Mouse (Mus musculus): Measurements from ENCODE around the gene Ankar. TPM values are rescaled to one million over a fixed set of nuclear protein-coding genes. Genes with fewer than 3 reads are reported as not detected.

The Ankar gene
- polyA plus RNA-seq, 1 experiment, result 20.6 TPM

DNA sequence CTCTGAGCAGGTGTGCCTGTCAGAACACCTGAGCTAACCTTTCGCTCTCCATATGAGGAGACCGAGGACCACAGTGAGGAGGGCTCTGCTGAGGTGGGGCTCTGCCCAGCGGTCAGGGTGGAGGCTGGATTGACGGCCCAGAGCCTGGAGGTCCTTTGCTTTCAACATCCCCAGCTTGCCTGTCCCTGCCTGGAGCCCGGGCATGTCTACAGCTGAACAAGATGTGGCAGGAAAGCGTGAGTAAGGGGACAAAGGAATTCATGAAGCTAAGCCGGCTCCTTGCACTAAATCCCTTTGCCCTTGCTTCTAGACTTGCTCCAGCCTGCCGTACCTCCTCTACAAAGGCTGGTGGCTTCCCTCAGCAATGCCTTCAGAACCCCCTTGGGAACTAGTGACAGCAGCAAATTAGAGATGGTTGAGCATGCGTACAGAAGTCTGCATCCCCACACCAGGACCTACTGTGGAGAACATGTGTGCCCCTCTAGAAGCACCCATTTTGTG is 32.9 kb upstream of the Ankar start:
- Histone ChIP-seq H3K27ac (ENCODE audit: control insufficient read depth, insufficient read depth, low read depth, low read length) (no peak overlapping the region), H3K4me1 (ENCODE audit: control insufficient read depth, insufficient read depth, low read length) (no peaks in the 10 kb centered on the region)

DNA sequence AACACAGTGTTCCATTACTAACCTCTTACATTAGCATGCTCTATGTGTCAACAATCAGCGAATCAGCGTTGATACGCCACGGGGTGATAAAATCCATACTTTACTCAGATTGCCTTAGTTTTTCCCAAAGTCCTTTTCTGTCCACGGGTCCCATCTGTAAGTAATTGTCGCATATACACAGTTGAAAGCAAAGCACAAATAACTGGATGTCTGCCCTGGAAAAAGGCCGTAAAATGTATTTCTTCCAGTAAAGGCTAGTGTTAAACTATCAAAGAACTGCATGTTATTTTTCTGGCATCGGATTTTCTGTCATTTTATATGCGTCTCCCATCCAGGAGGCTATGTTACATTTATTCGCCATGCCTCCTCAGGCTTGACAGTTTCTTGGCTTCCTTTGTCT is 29.7 kb upstream of the Ankar start:
- Histone ChIP-seq H3K4me1 (ENCODE audit: control insufficient read depth, insufficient read depth, low read length) (no peaks in the 10 kb centered on the region), H3K27me3 (ENCODE audit: control insufficient read depth, insufficient read depth, low read length) (no peaks in the 10 kb centered on the region), H3K4me3 (ENCODE audit: control insufficient read depth, low read depth, low read length) (no peak overlapping the region), H3K27ac (ENCODE audit: control insufficient read depth, insufficient read depth, low read depth, low read length) (no peak overlapping the region), H3K36me3 (ENCODE audit: control insufficient read depth, insufficient read depth, low read length) (no peaks in the 10 kb centered on the region)
- TF ChIP-seq CTCF (IDR thresholded peaks at IDR 0.05; ENCODE audit: control insufficient read depth, insufficient read depth, insufficient replicate concordance, low read depth, low read length) (no peak), POLR2A (IDR thresholded peaks at IDR 0.05; ENCODE audit: control insufficient read depth, low read depth, low read length) (no peak)

More for the DNA sequence above, 32.9 kb upstream of the Ankar start:
- TF ChIP-seq CTCF (IDR thresholded peaks at IDR 0.05; ENCODE audit: control insufficient read depth, insufficient read depth, insufficient replicate concordance, low read depth, low read length), result no peak
- no peak for TF ChIP-seq POLR2A (IDR thresholded peaks at IDR 0.05; ENCODE audit: control insufficient read depth, low read depth, low read length)
- H3K27me3 ChIP-seq (ENCODE audit: control insufficient read depth, insufficient read depth, low read length), result no peaks in the 10 kb centered on the region
- no peaks in the 10 kb centered on the region for H3K36me3 ChIP-seq (ENCODE audit: control insufficient read depth, insufficient read depth, low read length)
- H3K4me3 ChIP-seq (ENCODE audit: control insufficient read depth, low read depth, low read length), result no peak overlapping the region

DNA sequence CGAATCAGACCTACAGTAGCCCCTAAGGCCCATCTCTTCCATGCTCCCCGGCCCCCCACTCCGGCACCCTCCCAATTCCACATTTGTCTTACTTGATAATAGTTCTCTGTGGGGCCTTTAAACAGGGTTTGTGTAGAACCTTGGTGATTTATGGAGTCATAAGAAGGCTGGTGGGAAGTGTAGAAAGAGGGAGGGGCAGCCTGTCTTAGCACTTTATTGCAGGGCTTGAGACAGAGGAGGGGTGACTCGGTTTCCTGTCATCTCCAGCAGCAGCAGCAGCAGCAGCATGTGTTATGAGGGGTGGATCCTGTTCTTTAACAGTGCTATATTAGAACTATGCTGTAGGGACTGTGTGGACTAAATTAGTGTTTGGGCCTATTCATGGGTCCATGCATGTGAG is 28.4 kb upstream of the Ankar start:
- H3K4me1 ChIP-seq (ENCODE audit: control insufficient read depth, insufficient read depth, low read length), result no peaks in the 10 kb centered on the region
- H3K36me3 ChIP-seq (ENCODE audit: control insufficient read depth, insufficient read depth, low read length), result no peaks in the 10 kb centered on the region
- H3K4me3 ChIP-seq (ENCODE audit: control insufficient read depth, low read depth, low read length), result no peak overlapping the region
- H3K27ac ChIP-seq (ENCODE audit: control insufficient read depth, insufficient read depth, low read depth, low read length), result no peak overlapping the region
- H3K27me3 ChIP-seq (ENCODE audit: control insufficient read depth, insufficient read depth, low read length), result no peaks in the 10 kb centered on the region
- TF ChIP-seq POLR2A (IDR thresholded peaks at IDR 0.05; ENCODE audit: control insufficient read depth, low read depth, low read length), result no peak
- TF ChIP-seq CTCF (IDR thresholded peaks at IDR 0.05; ENCODE audit: control insufficient read depth, insufficient read depth, insufficient replicate concordance, low read depth, low read length), result no peak

DNA sequence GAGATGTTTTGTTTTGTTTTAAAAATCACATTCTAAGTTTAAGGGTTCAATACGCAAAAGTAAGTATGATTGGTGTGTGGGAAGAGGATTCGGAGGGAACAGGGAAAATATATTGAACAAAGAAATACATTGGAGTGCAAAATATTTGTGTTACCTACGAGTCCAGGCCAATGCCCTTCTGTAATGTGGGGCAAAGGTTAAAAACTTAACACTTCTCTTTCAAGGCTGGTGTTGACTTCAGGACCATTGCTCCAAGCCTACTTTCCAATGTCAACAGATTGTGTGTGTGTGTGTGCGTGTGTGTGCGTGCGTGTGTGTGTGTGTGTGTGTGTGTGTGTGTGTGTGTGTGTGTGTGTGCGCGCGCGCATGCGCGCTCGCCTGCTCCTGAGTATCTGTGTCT is 25.6 kb upstream of the Ankar start:
- TF ChIP-seq CTCF (IDR thresholded peaks at IDR 0.05; ENCODE audit: control insufficient read depth, insufficient read depth, insufficient replicate concordance, low read depth, low read length) (no peak), POLR2A (IDR thresholded peaks at IDR 0.05; ENCODE audit: control insufficient read depth, low read depth, low read length) (no peak)
- H3K27me3 ChIP-seq (ENCODE audit: control insufficient read depth, insufficient read depth, low read length), result no peaks in the 10 kb centered on the region
- H3K4me1 ChIP-seq (ENCODE audit: control insufficient read depth, insufficient read depth, low read length), result no peaks in the 10 kb centered on the region
- H3K36me3 ChIP-seq (ENCODE audit: control insufficient read depth, insufficient read depth, low read length), result no peaks in the 10 kb centered on the region
- H3K27ac ChIP-seq (ENCODE audit: control insufficient read depth, insufficient read depth, low read depth, low read length), result no peak overlapping the region
- H3K4me3 ChIP-seq (ENCODE audit: control insufficient read depth, low read depth, low read length), result no peak overlapping the region

DNA sequence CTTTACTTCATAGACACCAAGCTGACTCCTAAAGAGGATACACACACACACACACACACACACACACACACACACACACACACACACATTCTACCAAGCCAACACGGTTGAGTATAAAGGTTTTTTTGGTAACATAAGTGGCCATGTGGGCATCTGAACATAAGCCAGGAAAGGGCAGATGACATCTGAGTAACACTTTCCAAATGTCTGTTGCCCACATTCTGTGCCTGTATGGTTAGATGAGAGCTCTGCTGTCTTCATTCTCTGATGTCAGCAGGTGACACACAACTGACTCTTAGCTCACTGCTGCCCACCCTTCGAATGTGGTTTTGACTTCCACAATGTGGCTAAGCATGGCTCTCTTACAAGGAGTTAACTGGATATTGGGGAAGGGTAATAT is 24.0 kb upstream of the Ankar start:
- TF ChIP-seq CTCF (IDR thresholded peaks at IDR 0.05; ENCODE audit: control insufficient read depth, insufficient read depth, insufficient replicate concordance, low read depth, low read length) (no peak), POLR2A (IDR thresholded peaks at IDR 0.05; ENCODE audit: control insufficient read depth, low read depth, low read length) (no peak)
- Histone ChIP-seq H3K4me1 (ENCODE audit: control insufficient read depth, insufficient read depth, low read length) (no peaks in the 10 kb centered on the region), H3K36me3 (ENCODE audit: control insufficient read depth, insufficient read depth, low read length) (no peaks in the 10 kb centered on the region; the same call in 1 of the 2 replicates), H3K27me3 (ENCODE audit: control insufficient read depth, insufficient read depth, low read length) (no peaks in the 10 kb centered on the region), H3K4me3 (ENCODE audit: control insufficient read depth, low read depth, low read length) (no peak overlapping the region), H3K27ac (ENCODE audit: control insufficient read depth, insufficient read depth, low read depth, low read length) (no peak overlapping the region)

DNA sequence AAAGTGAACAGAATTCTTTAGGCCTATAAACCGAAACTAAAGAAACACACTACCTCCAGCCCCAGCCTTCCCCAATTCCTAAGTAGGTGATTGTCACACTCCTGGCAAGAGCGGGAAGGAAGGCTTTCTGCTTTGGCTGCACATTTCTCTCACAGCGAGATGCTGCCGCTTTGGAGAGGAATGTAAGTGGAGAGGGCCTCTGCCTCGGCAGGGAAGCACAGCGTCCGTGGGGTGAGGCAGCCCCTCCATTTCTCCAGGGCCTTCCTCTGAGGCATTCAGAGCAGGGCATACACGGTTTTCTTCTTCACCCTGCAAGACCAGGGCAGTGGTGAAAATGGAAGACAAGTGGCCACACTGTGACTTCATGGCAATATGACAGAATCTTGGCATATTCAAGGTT is 22.3 kb upstream of the Ankar start:
- Histone ChIP-seq H3K36me3 (ENCODE audit: control insufficient read depth, insufficient read depth, low read length) (no peaks in the 10 kb centered on the region; the same call in 1 of the 2 replicates), H3K27me3 (ENCODE audit: control insufficient read depth, insufficient read depth, low read length) (no peaks in the 10 kb centered on the region), H3K4me1 (ENCODE audit: control insufficient read depth, insufficient read depth, low read length) (no peaks in the 10 kb centered on the region), H3K4me3 (ENCODE audit: control insufficient read depth, low read depth, low read length) (no peak overlapping the region), H3K27ac (ENCODE audit: control insufficient read depth, insufficient read depth, low read depth, low read length) (no peak overlapping the region)
- TF ChIP-seq CTCF (IDR thresholded peaks at IDR 0.05; ENCODE audit: control insufficient read depth, insufficient read depth, insufficient replicate concordance, low read depth, low read length), result no peak
- no peak for TF ChIP-seq POLR2A (IDR thresholded peaks at IDR 0.05; ENCODE audit: control insufficient read depth, low read depth, low read length)

DNA sequence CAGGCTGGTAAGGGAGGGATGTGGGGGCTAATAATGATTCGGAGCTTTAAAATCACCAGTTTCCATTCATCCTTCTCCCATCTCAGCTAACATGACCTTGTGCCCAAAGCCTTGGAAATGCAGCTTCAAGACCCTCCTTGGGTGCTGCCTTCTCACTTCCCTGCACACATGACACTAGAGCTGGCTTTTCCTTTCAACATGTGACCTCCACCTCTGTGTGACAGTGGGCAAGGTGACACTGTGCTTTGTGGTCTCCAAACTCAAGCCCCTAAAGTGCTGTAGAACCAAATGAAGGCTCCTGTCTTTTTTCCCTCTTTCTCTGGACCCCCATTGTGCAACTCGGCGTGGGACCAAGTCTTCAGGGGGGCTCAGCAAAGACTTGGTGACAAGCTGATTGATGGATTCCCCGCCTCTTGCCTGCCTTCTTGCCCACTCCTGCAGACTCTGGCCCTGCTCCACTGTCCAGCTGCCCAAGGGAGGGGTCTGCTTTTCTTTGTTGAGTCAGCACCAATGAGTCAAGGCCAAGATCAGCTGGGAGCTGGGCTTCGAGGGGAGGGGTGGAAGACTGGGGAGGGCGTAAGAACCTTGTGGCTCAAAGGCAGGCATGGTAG is 19.8 kb upstream of the Ankar start:
- Histone ChIP-seq H3K27ac (ENCODE audit: control insufficient read depth, insufficient read depth, low read depth, low read length) (no peak overlapping the region), H3K4me1 (ENCODE audit: control insufficient read depth, insufficient read depth, low read length) (no peaks in the 10 kb centered on the region), H3K4me3 (ENCODE audit: control insufficient read depth, low read depth, low read length) (no peak overlapping the region), H3K27me3 (ENCODE audit: control insufficient read depth, insufficient read depth, low read length) (no peaks in the 10 kb centered on the region), H3K36me3 (ENCODE audit: control insufficient read depth, insufficient read depth, low read length) (no peaks in the 10 kb centered on the region; the same call in 1 of the 2 replicates)
- TF ChIP-seq POLR2A (IDR thresholded peaks at IDR 0.05; ENCODE audit: control insufficient read depth, low read depth, low read length), result no peak
- TF ChIP-seq CTCF (IDR thresholded peaks at IDR 0.05; ENCODE audit: control insufficient read depth, insufficient read depth, insufficient replicate concordance, low read depth, low read length), result no peak

All from testis, adult 2 months (tissue).